Mouse (Mus musculus) MEL-GATA-1-ER (cell line): ENCODE measurements around the gene H3f3a.

Experiments used
- DNase-seq: peaks from one replicate; pipeline ENCODE4 v3.0.0-alpha.2; 2012; ENCODE audit warnings: low read depth; ENCODE audit errors: extremely low read depth

H3f3a gene

DNA sequence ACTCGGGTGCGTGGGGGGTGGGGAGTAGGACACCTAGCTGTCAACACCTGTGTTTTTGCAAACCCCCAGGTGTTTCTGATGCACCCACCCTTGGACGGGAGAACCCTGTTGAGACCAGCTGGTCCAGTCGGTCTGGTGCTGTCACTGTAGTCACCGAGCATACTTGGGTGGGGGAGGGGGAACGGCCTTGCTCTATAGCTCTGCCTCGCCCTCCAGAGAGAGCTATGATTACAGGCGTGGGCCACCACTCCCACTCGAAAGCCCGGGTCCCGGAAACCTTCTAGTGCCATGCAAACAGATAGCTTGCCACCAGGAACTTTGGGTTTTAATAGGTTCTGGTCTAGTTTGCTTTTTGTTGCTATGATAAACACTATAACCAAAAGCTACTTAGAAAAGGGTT, 51.6 kb downstream of the H3f3a start:
- DNase-seq: no peak

DNA sequence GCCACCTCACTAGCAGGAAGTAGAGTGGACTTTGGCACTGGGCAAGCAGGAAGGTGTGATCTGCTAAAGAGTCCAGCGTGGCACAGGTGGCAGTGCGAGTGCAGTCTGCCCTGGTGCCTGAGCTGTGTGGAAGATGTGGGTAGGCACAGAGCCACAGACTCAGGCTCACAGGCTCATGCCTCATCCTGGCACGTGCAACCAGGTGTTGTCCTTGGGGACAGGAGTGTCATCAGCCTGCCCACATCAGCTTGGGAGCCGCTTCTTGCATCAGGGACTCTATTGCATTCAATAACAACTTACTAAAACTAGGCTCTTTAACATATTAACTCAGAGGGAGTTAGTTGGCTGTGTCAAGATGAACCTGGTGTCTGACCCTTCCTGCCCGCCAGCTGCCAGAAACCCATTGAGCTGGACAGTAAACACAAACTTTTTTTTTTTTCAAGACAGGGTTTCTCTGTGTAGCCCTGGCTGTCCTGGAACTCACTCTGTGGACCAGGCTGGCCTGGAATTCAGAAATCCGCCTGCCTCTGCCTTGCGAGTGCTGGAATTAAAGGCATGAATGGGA, 55.7 kb downstream of the H3f3a start:
- DNase-seq: no peak

DNA sequence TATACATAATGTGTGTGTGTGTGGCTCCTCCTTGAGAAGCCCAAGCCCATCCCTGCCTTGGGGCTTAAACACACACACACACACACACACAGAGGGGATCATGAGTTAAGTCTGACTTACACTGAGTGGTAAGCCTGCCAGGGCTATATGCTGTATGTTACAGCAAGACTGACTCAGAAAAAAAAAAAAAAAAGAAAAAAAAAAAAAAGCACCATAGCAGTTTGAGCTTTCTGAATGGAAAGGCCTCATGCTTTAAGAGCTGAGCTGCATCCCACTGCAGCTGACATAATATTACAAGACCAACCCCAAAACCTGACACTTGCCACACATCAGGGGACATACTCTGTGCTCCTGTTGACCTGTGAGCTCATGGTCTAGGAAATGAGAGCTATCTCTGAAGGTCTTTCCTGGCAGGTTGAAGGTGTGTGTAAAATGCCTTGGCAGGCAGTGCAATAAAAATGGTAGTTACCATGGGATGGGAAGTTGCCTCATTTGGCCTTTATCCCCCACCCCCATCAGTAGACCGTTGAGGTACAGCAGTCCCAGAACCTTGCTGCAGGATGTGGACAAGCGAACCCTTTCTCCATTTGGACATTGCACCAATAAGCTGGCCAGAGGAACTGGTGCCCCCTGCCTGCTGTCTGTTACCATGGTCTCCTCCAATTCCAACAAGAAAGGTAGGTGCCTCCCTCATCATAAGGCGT, 56.3 kb downstream of the H3f3a start:
- no peak for DNase-seq

DNA sequence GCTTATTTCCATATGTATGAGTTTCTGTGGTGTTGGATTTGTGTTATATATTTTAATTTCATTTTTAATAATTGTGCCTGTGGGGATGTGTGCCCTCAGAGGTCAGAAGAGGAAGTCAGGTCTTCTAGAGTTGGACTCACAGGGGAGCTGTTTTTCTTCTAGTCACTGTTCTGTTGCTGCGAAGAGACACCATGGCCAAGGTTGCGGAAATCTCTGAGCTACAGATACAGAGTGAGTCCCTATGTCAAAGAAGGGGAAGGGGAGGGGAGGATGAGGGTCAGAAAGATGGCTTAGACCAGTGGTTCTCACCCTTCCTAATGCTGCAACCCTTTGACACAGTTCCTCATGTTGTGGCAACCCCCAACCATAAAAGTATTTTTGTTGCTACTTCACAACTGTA, 57.0 kb downstream of the H3f3a start:
- DNase-seq: no peak

DNA sequence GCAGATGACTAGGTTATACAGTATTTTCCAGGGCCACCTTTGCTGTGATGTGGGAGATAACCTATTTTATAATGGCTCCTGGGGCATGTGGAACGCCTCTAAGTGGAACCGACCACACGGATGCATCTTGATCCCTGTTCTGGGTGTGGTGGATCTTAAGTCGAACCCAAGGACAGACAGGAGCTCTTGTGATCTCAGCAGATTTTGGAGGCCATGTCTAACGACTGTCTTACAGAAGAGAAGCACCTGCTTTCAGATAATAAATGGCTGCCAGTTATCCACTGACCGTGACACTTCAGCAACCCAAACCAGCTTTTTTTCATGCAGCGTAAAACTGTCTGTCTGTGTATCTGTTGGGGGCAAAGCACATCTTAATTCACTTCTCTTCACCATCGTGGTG, 59.4 kb downstream of the H3f3a start:
- DNase-seq: no peak

DNA sequence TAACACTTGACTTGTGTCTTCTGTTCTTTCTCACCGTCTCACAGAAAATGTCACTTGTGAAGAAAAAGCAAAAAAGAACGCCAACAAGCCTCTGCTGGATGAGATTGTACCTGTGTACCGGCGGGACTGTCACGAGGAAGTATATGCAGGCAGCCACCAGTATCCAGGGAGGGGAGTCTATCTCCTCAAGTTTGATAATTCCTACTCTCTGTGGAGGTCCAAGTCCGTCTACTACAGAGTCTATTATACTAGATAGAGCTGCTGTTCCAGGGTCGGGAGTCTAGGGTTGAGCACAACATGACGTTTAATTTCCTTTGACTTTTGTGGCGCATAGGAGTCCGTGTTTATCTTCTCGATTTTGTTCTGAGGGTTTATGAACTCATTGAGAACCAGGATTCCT, 61.6 kb downstream of the H3f3a start:
- no peak for DNase-seq
